Mouse (Mus musculus): Measurements from ENCODE around the gene Cfap69. TPM values are rescaled to one million over a fixed set of nuclear protein-coding genes. Genes with fewer than 3 reads are reported as not detected.
"Not testable (repeated sequence)": the region's sequence is repeated elsewhere in the genome, so short reads cannot be mapped to it uniquely, and the experiment has no call there.

The Cfap69 gene
- 10 to 100 TPM; 10.8 to 12.7 TPM for total RNA-seq (2021)
- long read RNA-seq, full-length matches to known transcripts, result 5 of 20 reads
- long read RNA-seq, partial matches to known transcripts, result 2 of 20 reads
- long read RNA-seq, other reads (novel, unspliced or antisense), result 13 of 20 reads

GRCm38 (mm10) chr5:5663655-5664370, at the start of gene Cfap69:
Gene Cfap69 (minus strand): TSS chr5:5664239.
- peak; percentile 81 to 92 for DNase-seq (ENCODE audit: low spot score in 2 of 2)

- no peak for DNase-seq (ENCODE audit: low spot score in 2 of 2)
These were observed 47.0 kb upstream of the Cfap69 start for GRCm38 (mm10) chr5:5711032-5711431.

- DNase-seq (ENCODE audit: low spot score in 2 of 2), result no peak
These were observed 43.6 kb upstream of the Cfap69 start for GRCm38 (mm10) chr5:5707341-5708278.

GRCm38 (mm10) chr5:5705019-5705418, 41.0 kb upstream of the Cfap69 start:
- DNase-seq (ENCODE audit: low spot score in 2 of 2), result no peak

GRCm38 (mm10) chr5:5700386-5700785, 36.3 kb upstream of the Cfap69 start:
- DNase-seq (ENCODE audit: low spot score in 2 of 2), result no peak

GRCm38 (mm10) chr5:5698830-5699229, 34.8 kb upstream of the Cfap69 start:
- DNase-seq (ENCODE audit: low spot score in 2 of 2), result no peak

- no peak for DNase-seq (ENCODE audit: low spot score in 2 of 2)
These were observed 31.4 kb upstream of the Cfap69 start for GRCm38 (mm10) chr5:5695401-5695942.

GRCm38 (mm10) chr5:5693956-5694653, 30.1 kb upstream of the Cfap69 start, which contains the start of gene Steap2:
Gene Steap2 (minus strand): TSS chr5:5694578.
- DNase-seq (ENCODE audit: low spot score in 2 of 2), result peak in 1 of 2 experiments; percentile 14

- no peak for DNase-seq (ENCODE audit: low spot score in 2 of 2)
These were observed 29.5 kb upstream of the Cfap69 start for GRCm38 (mm10) chr5:5693541-5693955.

- no peak for DNase-seq (ENCODE audit: low spot score in 2 of 2)
These were observed 28.2 kb upstream of the Cfap69 start for GRCm38 (mm10) chr5:5692167-5692738.

- DNase-seq (ENCODE audit: low spot score in 2 of 2), result no peak
These were observed 25.0 kb upstream of the Cfap69 start for GRCm38 (mm10) chr5:5688945-5689540.

- DNase-seq (ENCODE audit: low spot score in 2 of 2), result no peak
These were observed 24.2 kb upstream of the Cfap69 start for GRCm38 (mm10) chr5:5688228-5688627.

- no peak for DNase-seq (ENCODE audit: low spot score in 2 of 2)
These were observed 22.9 kb upstream of the Cfap69 start for GRCm38 (mm10) chr5:5686973-5687372.

- not testable (repeated sequence) for DNase-seq (ENCODE audit: low spot score in 2 of 2)
These were observed 20.9 kb upstream of the Cfap69 start for GRCm38 (mm10) chr5:5684946-5685345.

- no peak for DNase-seq (ENCODE audit: low spot score in 2 of 2)
These were observed 19.3 kb upstream of the Cfap69 start for GRCm38 (mm10) chr5:5683292-5683691.

GRCm38 (mm10) chr5:5679459-5679858, 15.4 kb upstream of the Cfap69 start:
- DNase-seq (ENCODE audit: low spot score in 2 of 2), result no peak

- no peak for DNase-seq (ENCODE audit: low spot score in 2 of 2)
These were observed 12.0 kb upstream of the Cfap69 start for GRCm38 (mm10) chr5:5676082-5676481.

- DNase-seq (ENCODE audit: low spot score in 2 of 2), result no peak
These were observed 4.9 kb upstream of the Cfap69 start for GRCm38 (mm10) chr5:5668920-5669319.

GRCm38 (mm10) chr5:5664371-5664926, 410 bp upstream of the Cfap69 start:
- DNase-seq (ENCODE audit: low spot score in 2 of 2), result no peak

GRCm38 (mm10) chr5:5663057-5663456, 982 bp downstream of the Cfap69 start:
- DNase-seq (ENCODE audit: low spot score in 2 of 2), result no peak

Measured in layer of hippocampus, adult 18-20 months (tissue).